ENCODE assay signal across 8 mouse cellular contexts in genomic region chr9:50617794-50618330, GRCm38 (mm10). TPM values are rescaled to one million over a fixed set of nuclear protein-coding genes. Genes with fewer than 3 reads are reported as not detected.
A peak's percentile ranks its signal among the peaks of the same experiment; 100 is the strongest.
DNase-seq lines count a peak whose midpoint lies in the region; ATAC-seq lines count a peak whose summit lies in the region.

No protein-coding gene starts in this region.

- DNase-seq in heart, postnatal 25 days (ENCODE audit: low spot score) = no peak
- DNase-seq in embryonic facial prominence, embryonic 10.5 days (ENCODE audit: low spot score) = no peak
- DNase-seq in embryo, embryonic 11 days = no peak
- DNase-seq in gastrocnemius, adult 18-20 months (ENCODE audit: low spot score) = no peak
- no peak for DNase-seq in kidney, postnatal 25 days

- no peaks in the 10 kb centered on the region for H3K9me3 ChIP-seq in heart, embryonic 14.5 days (ENCODE audit: control insufficient read depth, low read length)
- H3K9me3 ChIP-seq in embryonic facial prominence, embryonic 10.5 days = no peaks in the 10 kb centered on the region
- H3K9me3 ChIP-seq in hindbrain, embryonic 15.5 days = no peaks in the 10 kb centered on the region
- no peaks in the 10 kb centered on the region for H3K9me3 ChIP-seq in midbrain, embryonic 13.5 days

- peak overlapping the region in 1 of 2 experiments; percentile 98; a peak in 2 of 4 replicates for H3K4me3 ChIP-seq in heart, embryonic 14.5 days (ENCODE audit: control insufficient read depth in 1 of 2, insufficient read depth in 1 of 2, low read depth in 1 of 2, low read length in 2 of 2)
- H3K4me3 ChIP-seq in embryonic facial prominence, embryonic 10.5 days = peak overlapping the region; percentile 100
- H3K4me3 ChIP-seq in hindbrain, embryonic 15.5 days = peak overlapping the region; percentile 100
- peak overlapping the region; percentile 100 for H3K4me3 ChIP-seq in midbrain, embryonic 13.5 days (replicated peaks)

- peak overlapping the region; percentile 96; the same call in 1 of the 2 replicates for H3K9ac ChIP-seq in heart, embryonic 14.5 days (ENCODE audit: low read length)
- H3K9ac ChIP-seq in hindbrain, embryonic 15.5 days = no peak overlapping the region
- no peak overlapping the region for H3K9ac ChIP-seq in midbrain, embryonic 13.5 days (replicated peaks)

- no peak for ATAC-seq in heart, embryonic 14.5 days (ENCODE audit: insufficient number of reproducible peaks, insufficient read depth, low FRiP score, low read depth)
- no peak; the same call in 1 of the 2 replicates for ATAC-seq in hindbrain, embryonic 15.5 days (ENCODE audit: low FRiP score, low read depth)
- 0 out of 2 replicates have a peak, but pooled peaks have one; percentile 3 for ATAC-seq in midbrain, embryonic 13.5 days

- H3K4me1 ChIP-seq in heart, embryonic 14.5 days (ENCODE audit: control insufficient read depth in 2 of 2, insufficient read depth in 2 of 2, low read length in 2 of 2) = peaks cover 2 to 8% of the 10 kb centered on the region in 2 experiments; a peak in 2 of 4 replicates
- H3K4me1 ChIP-seq in embryonic facial prominence, embryonic 10.5 days = peaks cover 8% of the 10 kb centered on the region
- H3K4me1 ChIP-seq in hindbrain, embryonic 15.5 days (replicated peaks) = peaks cover 30% of the 10 kb centered on the region
- H3K4me1 ChIP-seq in midbrain, embryonic 13.5 days (replicated peaks) = peaks cover 26% of the 10 kb centered on the region

- intact Hi-C loops in heart, postnatal 25 days (cut with DNase I) = no loop called here

- no peak overlapping the region for H3K27ac ChIP-seq in heart, embryonic 14.5 days (replicated peaks in 1 of 2; ENCODE audit: control insufficient read depth in 1 of 2, insufficient read depth in 1 of 2, low read depth in 2 of 2, low read length in 2 of 2)
- no peak overlapping the region for H3K27ac ChIP-seq in embryonic facial prominence, embryonic 10.5 days (replicated peaks)
- H3K27ac ChIP-seq in hindbrain, embryonic 15.5 days (replicated peaks) = no peak overlapping the region
- H3K27ac ChIP-seq in midbrain, embryonic 13.5 days = no peak overlapping the region

- H3K4me2 ChIP-seq in heart, embryonic 14.5 days (ENCODE audit: low read length) = peak overlapping the region; percentile 73
- peak overlapping the region; percentile 87 for H3K4me2 ChIP-seq in hindbrain, embryonic 15.5 days
- H3K4me2 ChIP-seq in midbrain, embryonic 13.5 days (replicated peaks) = peak overlapping the region; percentile 95

- 57% methylated on average over 9 of the region's 9 CpGs for WGBS in heart, embryonic 14.5 days
- WGBS in embryonic facial prominence, embryonic 10.5 days = 66% methylated on average over 9 of the region's 9 CpGs
- 63% methylated on average over 9 of the region's 9 CpGs for WGBS in hindbrain, embryonic 15.5 days
- WGBS in midbrain, embryonic 13.5 days = 62% methylated on average over 9 of the region's 9 CpGs

- no peaks in the 10 kb centered on the region for H3K27me3 ChIP-seq in heart, embryonic 14.5 days (ENCODE audit: control insufficient read depth, insufficient read depth, low read length)
- no peaks in the 10 kb centered on the region for H3K27me3 ChIP-seq in embryonic facial prominence, embryonic 10.5 days (replicated peaks; ENCODE audit: low read depth, poor library complexity, severe bottlenecking)
- H3K27me3 ChIP-seq in hindbrain, embryonic 15.5 days = no peaks in the 10 kb centered on the region
- no peaks in the 10 kb centered on the region for H3K27me3 ChIP-seq in midbrain, embryonic 13.5 days

- H3K36me3 ChIP-seq in heart, embryonic 14.5 days (ENCODE audit: control insufficient read depth, insufficient read depth, low read length) = peaks cover 26% of the 10 kb centered on the region
- peaks cover 26% of the 10 kb centered on the region for H3K36me3 ChIP-seq in embryonic facial prominence, embryonic 10.5 days (replicated peaks)
- peaks cover 24% of the 10 kb centered on the region for H3K36me3 ChIP-seq in hindbrain, embryonic 15.5 days
- H3K36me3 ChIP-seq in midbrain, embryonic 13.5 days = peaks cover 24% of the 10 kb centered on the region

RNA-seq across cellular contexts. Expression of gene Nkapd1, which starts 0.6 kb away (rescaled TPM):
- polyA plus RNA-seq in heart, embryonic 14.5 days (2014; fragmentation: Nextera tagmentation; extraction: Ambion mirVana) = 15.4 and 18.3 TPM in 2 replicates
- 10 to 100 TPM; 13.8 to 14.7 TPM for total RNA-seq in heart, postnatal 25 days (2021)
- polyA plus RNA-seq in embryonic facial prominence, embryonic 10.5 days (2016; fragmentation: Nextera tagmentation; extraction: Ambion mirVana) = 22.4 and 23.3 TPM in 2 replicates
- polyA plus RNA-seq in hindbrain, embryonic 15.5 days (2015; fragmentation: Nextera tagmentation; extraction: Ambion mirVana) = 17.9 and 18.4 TPM in 2 replicates
- polyA plus RNA-seq in midbrain, embryonic 13.5 days (2015; fragmentation: Nextera tagmentation; extraction: Ambion mirVana) = 23.5 and 23.8 TPM in 2 replicates
- 10 to 100 TPM; 11.1 to 11.6 TPM for total RNA-seq in gastrocnemius, adult 18-20 months (2021)

RNA-seq across cellular contexts. Expression of gene Pih1d2, which starts 0.7 kb away (rescaled TPM):
- 1.9 TPM in 2 replicates for polyA plus RNA-seq in heart, embryonic 14.5 days (2014; fragmentation: Nextera tagmentation; extraction: Ambion mirVana)
- total RNA-seq in heart, postnatal 25 days (2021) = under 1 TPM; 0.39 to 0.52 TPM
- polyA plus RNA-seq in embryonic facial prominence, embryonic 10.5 days (2016; fragmentation: Nextera tagmentation; extraction: Ambion mirVana) = 7.4 and 7.7 TPM in 2 replicates
- polyA plus RNA-seq in hindbrain, embryonic 15.5 days (2015; fragmentation: Nextera tagmentation; extraction: Ambion mirVana) = 5.1 and 6.5 TPM in 2 replicates
- polyA plus RNA-seq in midbrain, embryonic 13.5 days (2015; fragmentation: Nextera tagmentation; extraction: Ambion mirVana) = 5.5 and 6.5 TPM in 2 replicates
- total RNA-seq in gastrocnemius, adult 18-20 months (2021) = under 1 TPM; 0.18 to 0.38 TPM

RNA-seq across cellular contexts. Expression of gene Timm8b, which starts 14.2 kb away (rescaled TPM):
- polyA plus RNA-seq in heart, embryonic 14.5 days (2014; fragmentation: Nextera tagmentation; extraction: Ambion mirVana) = 338 and 373 TPM in 2 replicates
- 100 to 1,000 TPM; 271 to 273 TPM for total RNA-seq in heart, postnatal 25 days (2021)
- polyA plus RNA-seq in embryonic facial prominence, embryonic 10.5 days (2016; fragmentation: Nextera tagmentation; extraction: Ambion mirVana) = 316 and 320 TPM in 2 replicates
- polyA plus RNA-seq in hindbrain, embryonic 15.5 days (2015; fragmentation: Nextera tagmentation; extraction: Ambion mirVana) = 341 and 392 TPM in 2 replicates
- polyA plus RNA-seq in midbrain, embryonic 13.5 days (2015; fragmentation: Nextera tagmentation; extraction: Ambion mirVana) = 386 and 397 TPM in 2 replicates
- total RNA-seq in gastrocnemius, adult 18-20 months (2021) = 100 to 1,000 TPM; 223 to 226 TPM

RNA-seq across cellular contexts. Expression of gene Sdhd, which starts 14.2 kb away (rescaled TPM):
- 751 and 787 TPM in 2 replicates for polyA plus RNA-seq in heart, embryonic 14.5 days (2014; fragmentation: Nextera tagmentation; extraction: Ambion mirVana)
- total RNA-seq in heart, postnatal 25 days (2021) = 100 to 1,000 TPM; 709 to 741 TPM
- 312 and 315 TPM in 2 replicates for polyA plus RNA-seq in embryonic facial prominence, embryonic 10.5 days (2016; fragmentation: Nextera tagmentation; extraction: Ambion mirVana)
- polyA plus RNA-seq in hindbrain, embryonic 15.5 days (2015; fragmentation: Nextera tagmentation; extraction: Ambion mirVana) = 263 and 265 TPM in 2 replicates
- polyA plus RNA-seq in midbrain, embryonic 13.5 days (2015; fragmentation: Nextera tagmentation; extraction: Ambion mirVana) = 209 and 210 TPM in 2 replicates
- 100 to 1,000 TPM; 300 to 329 TPM for total RNA-seq in gastrocnemius, adult 18-20 months (2021)

RNA-seq across cellular contexts. Expression of gene Dlat, which starts 41.7 kb away (rescaled TPM):
- 161 TPM in 2 replicates for polyA plus RNA-seq in heart, embryonic 14.5 days (2014; fragmentation: Nextera tagmentation; extraction: Ambion mirVana)
- total RNA-seq in heart, postnatal 25 days (2021) = 100 to 1,000 TPM; 436 to 450 TPM
- 62.0 and 62.2 TPM in 2 replicates for polyA plus RNA-seq in embryonic facial prominence, embryonic 10.5 days (2016; fragmentation: Nextera tagmentation; extraction: Ambion mirVana)
- polyA plus RNA-seq in hindbrain, embryonic 15.5 days (2015; fragmentation: Nextera tagmentation; extraction: Ambion mirVana) = 51.7 and 52.4 TPM in 2 replicates
- polyA plus RNA-seq in midbrain, embryonic 13.5 days (2015; fragmentation: Nextera tagmentation; extraction: Ambion mirVana) = 40.9 and 42.1 TPM in 2 replicates
- total RNA-seq in gastrocnemius, adult 18-20 months (2021) = 100 to 1,000 TPM; 175 to 192 TPM
